Mouse (Mus musculus) limb, embryonic 11.5 days (tissue): ENCODE measurements at regions not wholly inside any gene's neighbourhood (a gene's known extent, or its start where the extent isn't known, plus 50 kb on each side); places are given as distances from the start of the nearest gene placed in this dataset.

Experiments
- ATAC-seq: fragments of 200-750 bp; cut with Nextera tagmentation; 2 replicates; pipeline ENCODE4 v1.8.0; 2017; ENCODE audit warnings: low read depth; ENCODE audit not compliant: insufficient number of reproducible peaks, low FRiP score, low TSS enrichment
- DNase-seq: peaks from one replicate; pipeline ENCODE4 v3.0.0-alpha.2; 2015; ENCODE audit warnings: low spot score
- H3K27ac ChIP-seq: fragments of 300-500 bp; sonication (generic); replicated peaks from 2 replicates; pipeline ENCODE4 v1.5.1; 2014; ENCODE audit warnings: low read depth, mild to moderate bottlenecking, low read length
- H3K27me3 ChIP-seq: fragments of 300-500 bp; sonication (generic); 2 replicates; pipeline ENCODE4 v1.6.1; 2014; ENCODE audit warnings: mild to moderate bottlenecking, low read length, mixed read lengths; ENCODE audit not compliant: control insufficient read depth, insufficient read depth
- H3K36me3 ChIP-seq: fragments of 300-500 bp; sonication (generic); 2 replicates; pipeline ENCODE4 v1.6.1; 2014; ENCODE audit warnings: mild to moderate bottlenecking, low read length, moderate library complexity, mixed read lengths; ENCODE audit not compliant: control insufficient read depth, insufficient read depth
- H3K4me1 ChIP-seq: fragments of 300-500 bp; sonication (generic); 2 replicates; pipeline ENCODE4 v1.6.1; 2014; ENCODE audit warnings: low read length, mixed read lengths; ENCODE audit not compliant: control insufficient read depth, insufficient read depth
- H3K4me2 ChIP-seq: fragments of 300-500 bp; sonication (generic); 2 replicates; pipeline ENCODE4 v1.6.1; 2014; ENCODE audit warnings: low read depth, mild to moderate bottlenecking, moderate library complexity; ENCODE audit not compliant: severe bottlenecking
- H3K4me3 ChIP-seq: fragments of 300-500 bp; sonication (generic); 2 replicates; pipeline ENCODE4 v1.5.1; 2014; ENCODE audit warnings: low read depth, low read length
- H3K9ac ChIP-seq: fragments of 300-500 bp; sonication (generic); 2 replicates; pipeline ENCODE4 v1.6.1; 2014; ENCODE audit warnings: mild to moderate bottlenecking, low read length
- H3K9me3 ChIP-seq: fragments of 300-500 bp; sonication (generic); 2 replicates; pipeline ENCODE4 v1.6.1; 2016; ENCODE audit warnings: low read length; ENCODE audit not compliant: control insufficient read depth
- WGBS: fragments of 180-500 bp; shearing (Covaris S2); extraction: QIAGEN DNeasy Blood & Tissue Kit; methylation state at CpG from one replicate; pipeline ENCODE4 v1.1.7; 2014; 5-methylcytosine and 5-hydroxymethylcytosine counted together

- no peaks in the 10 kb centered on the region for H3K27me3 ChIP-seq
- no peaks in the 10 kb centered on the region for H3K36me3 ChIP-seq
- DNase-seq (no peak), ATAC-seq (no peak)
- H3K27ac ChIP-seq: no peak overlapping the region
- no peak overlapping the region for H3K9ac ChIP-seq
- no peaks in the 10 kb centered on the region for H3K9me3 ChIP-seq
- no peaks in the 10 kb centered on the region for H3K4me1 ChIP-seq
- H3K4me2 ChIP-seq: no peak overlapping the region
- WGBS: 65% methylated on average over 4 of the region's 4 CpGs
- H3K4me3 ChIP-seq: no peak overlapping the region
These were observed 73.6 kb upstream of the Arhgap18 start for GRCm38 (mm10) chr10:26679500-26680227.

DNA sequence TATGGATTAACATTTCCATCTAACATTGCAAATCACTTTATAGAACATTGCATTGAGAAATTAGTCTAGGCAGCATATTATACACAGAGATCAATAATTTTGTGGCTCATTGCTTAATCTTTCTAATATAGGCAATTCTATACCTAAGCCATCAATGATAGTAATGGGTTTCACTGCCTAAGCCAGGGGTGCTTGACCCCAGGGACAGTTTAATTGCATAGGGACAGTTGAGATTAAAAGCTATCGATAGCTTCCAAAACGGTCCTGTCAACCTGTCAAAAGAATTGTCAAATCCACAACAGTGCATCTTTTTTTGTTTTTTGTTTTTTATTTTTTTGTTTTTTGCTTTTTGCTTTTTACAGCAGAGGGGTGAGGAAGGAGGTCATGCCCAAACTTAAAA, 58.5 kb upstream of the Arhgap18 start:
- no peak for ATAC-seq
- no peaks in the 10 kb centered on the region for H3K36me3 ChIP-seq
- H3K27me3 ChIP-seq: no peaks in the 10 kb centered on the region
- H3K4me2 ChIP-seq: peak overlapping the region; percentile 70; the same call in 1 of the 2 replicates
- H3K4me1 ChIP-seq: no peaks in the 10 kb centered on the region
- no peak for DNase-seq
- H3K4me3 ChIP-seq: peak overlapping the region; percentile 38; the same call in 1 of the 2 replicates
- no peak overlapping the region for H3K9ac ChIP-seq
- 80% methylated on average over 2 of the region's 2 CpGs for WGBS
- no peaks in the 10 kb centered on the region for H3K9me3 ChIP-seq
- no peak overlapping the region for H3K27ac ChIP-seq

- peak; percentile 79 for ATAC-seq
- peak overlapping the region; percentile 70 for H3K4me2 ChIP-seq
- DNase-seq: peak; percentile 66
- H3K9me3 ChIP-seq: no peaks in the 10 kb centered on the region
- H3K4me3 ChIP-seq: peak overlapping the region; percentile 38
- no peaks in the 10 kb centered on the region for H3K36me3 ChIP-seq
- H3K27ac ChIP-seq: no peak overlapping the region; the same call in 1 of the 2 replicates
- 4% methylated on average over 25 of the region's 25 CpGs for WGBS
- H3K4me1 ChIP-seq: no peaks in the 10 kb centered on the region
- H3K27me3 ChIP-seq: no peaks in the 10 kb centered on the region
- H3K9ac ChIP-seq: peak overlapping the region; percentile 58
These were observed 57.8 kb upstream of the Arhgap18 start for GRCm38 (mm10) chr10:26695212-26695933.
